Mouse (Mus musculus) kidney, postnatal 0 days (tissue): ENCODE measurements around the gene Ckm. TPM values are rescaled to one million over a fixed set of nuclear protein-coding genes. Genes with fewer than 3 reads are reported as not detected.

ENCODE experiments used
- ATAC-seq: fragments of 200-750 bp; cut with Nextera tagmentation; replicated peaks from 2 replicates; pipeline ENCODE4 v1.8.0; 2017; ENCODE audit warnings: low read depth, moderate number of reproducible peaks, moderate TSS enrichment, moderate library complexity; ENCODE audit not compliant: low FRiP score
- DNase-seq: peaks from one replicate; pipeline ENCODE4 v3.0.0-alpha.2; 2016; ENCODE audit warnings: low spot score
- H3K27ac ChIP-seq: fragments of 300-500 bp; sonication (generic); 2 replicates; pipeline ENCODE4 v1.5.1; 2014; ENCODE audit warnings: mild to moderate bottlenecking
- H3K27me3 ChIP-seq: fragments of 300-500 bp; sonication (generic); 2 replicates; pipeline ENCODE4 v1.6.1; 2014; ENCODE audit warnings: low read length, mixed read lengths; ENCODE audit not compliant: insufficient read depth
- H3K36me3 ChIP-seq: fragments of 300-500 bp; sonication (generic); 2 replicates; pipeline ENCODE4 v1.6.1; 2014; ENCODE audit warnings: low read length, mixed read lengths; ENCODE audit not compliant: insufficient read depth
- H3K4me1 ChIP-seq: fragments of 300-500 bp; sonication (generic); replicated peaks from 2 replicates; pipeline ENCODE4 v1.6.1; 2014; ENCODE audit warnings: antibody characterized with exemption, low read length, mixed read lengths; ENCODE audit not compliant: insufficient read depth
- H3K4me2 ChIP-seq: fragments of 300-500 bp; sonication (generic); 2 replicates; pipeline ENCODE4 v1.6.1; 2014; ENCODE audit warnings: mild to moderate bottlenecking, low read length, moderate library complexity, mixed read lengths
- H3K4me3 ChIP-seq: fragments of 300-500 bp; sonication (generic); replicated peaks from 2 replicates; pipeline ENCODE4 v1.5.1; 2014; ENCODE audit warnings: low read depth, low read length
- H3K9ac ChIP-seq: fragments of 300-500 bp; sonication (generic); 2 replicates; pipeline ENCODE4 v1.6.1; 2014; ENCODE audit warnings: low read depth, low read length
- H3K9me3 ChIP-seq: fragments of 300-500 bp; sonication (generic); replicated peaks from 2 replicates; pipeline ENCODE4 v1.6.1; 2016; ENCODE audit warnings: low read length, inconsistent platforms, mixed read lengths
- CTCF ChIP-seq: IDR thresholded peaks from 2 replicates; pipeline ENCODE4 v1.5.1; 2016; ENCODE audit warnings: antibody characterized with exemption, low read depth, mild to moderate bottlenecking, moderate library complexity
- WGBS: fragments of 180-500 bp; shearing (Covaris S2); extraction: QIAGEN DNeasy Blood & Tissue Kit; methylation state at CpG from one replicate; pipeline ENCODE4 v1.1.7; 2014; 5-methylcytosine and 5-hydroxymethylcytosine counted together
- polyA plus RNA-seq: library from polyadenylated mRNA; unstranded; fragments of >200 nt; fragmentation: Nextera tagmentation; extraction: Ambion mirVana; gene quantifications from 2 replicates; pipeline ENCODE4 v1.2.1, GENCODE M21; 2015

The Ckm gene
- polyA plus RNA-seq, 1 experiment from 2014 or later, result 1.2 TPM

DNA sequence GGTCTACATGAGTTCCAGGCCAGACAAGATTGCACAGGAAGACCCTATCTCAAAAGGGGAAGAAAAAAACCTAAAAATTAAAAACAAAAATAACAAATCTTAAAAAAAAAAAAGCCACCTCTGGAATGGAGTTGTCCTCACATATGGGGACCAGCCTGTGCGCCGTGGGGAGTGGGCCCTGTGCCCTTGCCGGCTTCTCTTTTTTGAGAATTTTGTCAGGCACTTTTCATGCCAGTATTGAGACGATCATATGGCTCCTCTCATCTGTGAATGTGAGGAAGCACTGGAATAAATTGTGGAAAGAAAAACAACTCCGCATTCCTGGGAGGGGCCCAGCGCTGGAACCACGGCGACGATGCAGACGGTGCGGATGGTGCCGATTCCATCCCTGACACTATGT, 44.6 kb downstream of the Ckm start:
- H3K4me2 ChIP-seq, result no peak overlapping the region
- H3K27me3 ChIP-seq, result no peaks in the 10 kb centered on the region
- TF ChIP-seq CTCF, result no peak
- H3K36me3 ChIP-seq, result peaks cover 27% of the 10 kb centered on the region
- DNase-seq, result no peak
- no peak overlapping the region for H3K27ac ChIP-seq
- no peak overlapping the region for H3K9ac ChIP-seq
- WGBS, result 63% methylated on average over 12 of the region's 12 CpGs
- no peak overlapping the region for H3K4me3 ChIP-seq
- no peaks in the 10 kb centered on the region for H3K4me1 ChIP-seq
- no peak for ATAC-seq
- no peaks in the 10 kb centered on the region for H3K9me3 ChIP-seq

DNA sequence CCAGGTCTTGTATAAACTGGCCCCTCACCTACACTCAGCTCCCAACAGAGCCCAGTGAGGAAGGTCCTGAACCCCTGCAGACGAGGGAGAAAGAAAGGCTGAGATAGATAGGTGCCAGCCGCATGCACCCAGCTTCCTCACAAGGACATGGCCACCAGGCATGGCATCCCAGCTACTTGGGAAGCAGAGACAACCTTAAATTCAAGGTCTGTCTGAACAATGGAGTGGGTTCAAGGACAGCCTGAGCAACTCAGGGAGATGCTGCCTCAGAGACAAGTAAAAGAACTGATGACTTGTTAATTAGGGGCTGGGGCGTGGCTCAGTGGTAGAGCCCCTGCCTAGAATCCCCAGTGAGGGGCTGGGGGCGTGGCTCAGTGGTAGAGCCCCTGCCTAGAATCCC, 50.6 kb downstream of the Ckm start:
- Histone ChIP-seq H3K27me3 (no peaks in the 10 kb centered on the region), H3K36me3 (peaks cover 12% of the 10 kb centered on the region), H3K27ac (no peak overlapping the region), H3K4me2 (no peak overlapping the region), H3K9ac (no peak overlapping the region), H3K4me3 (no peak overlapping the region), H3K4me1 (peaks cover 10% of the 10 kb centered on the region; the same call in 1 of the 2 replicates), H3K9me3 (no peaks in the 10 kb centered on the region)
- WGBS, result 97% methylated on average over 4 of the region's 4 CpGs
- TF ChIP-seq CTCF, result no peak
- ATAC-seq, result no peak
- no peak for DNase-seq

DNA sequence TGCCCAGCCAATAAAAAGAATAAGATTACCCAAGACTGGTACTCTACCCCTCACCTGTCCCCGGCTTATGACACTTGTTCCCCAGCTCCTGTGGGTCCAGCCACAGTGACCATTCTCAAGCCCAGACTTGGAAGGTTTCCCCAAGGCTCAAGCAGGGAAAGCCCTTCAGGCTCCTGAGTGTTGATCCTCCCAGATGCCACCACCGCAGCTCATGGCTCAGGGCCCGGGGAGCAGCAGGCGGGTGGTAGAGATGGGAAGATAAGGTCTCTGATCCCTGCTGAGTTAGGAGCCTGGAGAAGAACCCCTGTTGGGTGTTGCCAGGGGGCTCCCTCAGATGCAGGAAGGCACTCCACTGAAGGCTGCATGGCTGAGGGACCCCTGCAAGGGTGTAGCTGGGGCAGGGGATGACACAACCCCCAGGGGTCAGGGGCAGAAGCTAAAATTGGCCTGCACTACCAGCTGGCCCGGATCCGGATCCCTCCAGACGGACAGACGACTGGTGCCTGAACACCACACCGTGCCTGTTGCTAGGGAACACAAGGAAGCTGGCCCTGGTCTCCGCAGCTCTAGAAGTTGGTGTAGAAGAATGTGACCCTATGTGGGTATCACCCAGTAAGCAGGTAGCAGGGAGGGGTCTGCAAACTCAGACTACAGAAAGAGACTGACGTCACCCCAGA, 51.4 kb downstream of the Ckm start:
- WGBS, result 70% methylated on average over 11 of the region's 11 CpGs
- no peak overlapping the region for H3K9ac ChIP-seq
- peaks cover 10% of the 10 kb centered on the region; the same call in 1 of the 2 replicates for H3K4me1 ChIP-seq
- H3K9me3 ChIP-seq, result no peaks in the 10 kb centered on the region
- H3K36me3 ChIP-seq, result peaks cover 8% of the 10 kb centered on the region
- no peak overlapping the region for H3K27ac ChIP-seq
- ATAC-seq (no peak), DNase-seq (no peak)
- TF ChIP-seq CTCF, result no peak
- H3K27me3 ChIP-seq, result no peaks in the 10 kb centered on the region
- no peak overlapping the region for H3K4me2 ChIP-seq
- no peak overlapping the region for H3K4me3 ChIP-seq

DNA sequence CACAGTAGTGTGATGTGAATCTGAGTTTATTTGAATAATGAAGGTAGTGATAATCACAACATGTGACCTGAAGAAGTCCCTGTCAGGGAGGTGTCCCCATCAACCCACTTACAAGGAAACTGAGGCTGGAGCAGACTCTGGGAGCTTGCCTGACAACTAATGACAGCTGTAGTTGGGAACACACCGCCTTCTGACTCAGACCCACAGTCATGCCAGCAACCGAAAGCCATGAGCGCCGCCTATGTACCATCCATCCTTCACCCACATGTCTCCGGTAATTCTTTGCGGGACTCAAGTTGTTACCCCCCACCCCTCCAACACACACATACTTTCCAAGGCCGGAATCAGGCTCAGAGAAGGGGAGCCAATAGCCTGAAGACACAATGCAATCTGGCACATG, 52.1 kb downstream of the Ckm start:
- no peak overlapping the region for H3K4me3 ChIP-seq
- H3K36me3 ChIP-seq, result 0 out of 2 replicates have a peak, but pooled peaks cover 3% of the 10 kb centered on the region
- H3K4me1 ChIP-seq, result peaks cover 10% of the 10 kb centered on the region; the same call in 1 of the 2 replicates
- H3K27me3 ChIP-seq, result no peaks in the 10 kb centered on the region
- ATAC-seq (no peak), DNase-seq (no peak)
- 92% methylated on average over 7 of the region's 7 CpGs for WGBS
- H3K27ac ChIP-seq, result no peak overlapping the region
- no peaks in the 10 kb centered on the region for H3K9me3 ChIP-seq
- no peak for TF ChIP-seq CTCF
- H3K9ac ChIP-seq, result no peak overlapping the region
- peak overlapping the region; percentile 95 for H3K4me2 ChIP-seq

DNA sequence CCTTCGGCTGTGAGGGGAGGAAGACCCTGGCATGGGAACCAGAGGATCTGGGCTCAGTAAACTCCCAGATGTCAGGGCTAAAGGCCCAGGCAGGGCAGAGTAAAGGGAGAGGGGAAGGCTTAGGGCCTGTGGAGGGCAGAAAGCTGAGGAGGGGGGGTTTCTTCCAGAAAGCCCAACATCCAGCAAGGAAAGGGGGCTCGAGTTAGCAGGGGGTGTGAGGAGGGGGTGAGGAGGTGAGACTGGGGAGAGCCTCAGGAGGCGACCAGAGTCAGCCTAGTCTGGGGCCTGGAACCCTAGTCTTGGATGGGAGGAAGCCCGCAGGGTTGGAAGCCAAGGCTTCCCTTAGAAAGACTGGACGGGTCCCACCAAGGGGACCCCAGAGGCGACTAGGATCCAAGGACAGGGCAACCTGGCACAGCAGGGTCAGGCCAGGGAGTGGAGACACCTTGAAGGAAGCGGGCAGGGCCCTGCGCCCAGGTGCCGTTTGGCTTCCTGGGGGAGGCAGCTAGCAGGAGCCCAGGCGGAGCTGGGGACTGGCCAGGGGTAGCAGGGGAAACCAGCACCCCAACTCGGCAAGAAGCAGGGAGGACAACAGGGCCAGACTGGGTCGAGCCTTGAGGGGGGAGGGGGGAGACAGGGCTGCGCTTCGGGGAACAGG, 53.0 kb downstream of the Ckm start:
- peak overlapping the region; percentile 83 for H3K4me3 ChIP-seq
- H3K36me3 ChIP-seq, result 0 out of 2 replicates have a peak, but pooled peaks cover 3% of the 10 kb centered on the region
- H3K27me3 ChIP-seq, result no peaks in the 10 kb centered on the region
- H3K4me2 ChIP-seq, result peak overlapping the region; percentile 95
- DNase-seq, result no peak
- peaks cover 10% of the 10 kb centered on the region; the same call in 1 of the 2 replicates for H3K4me1 ChIP-seq
- peak; percentile 18; the same call in 1 of the 2 replicates for ATAC-seq
- no peak for TF ChIP-seq CTCF
- H3K9me3 ChIP-seq, result no peaks in the 10 kb centered on the region
- peak overlapping the region; percentile 89 for H3K9ac ChIP-seq
- H3K27ac ChIP-seq, result peak overlapping the region; percentile 85
- 4% methylated on average over 14 of the region's 14 CpGs for WGBS

DNA sequence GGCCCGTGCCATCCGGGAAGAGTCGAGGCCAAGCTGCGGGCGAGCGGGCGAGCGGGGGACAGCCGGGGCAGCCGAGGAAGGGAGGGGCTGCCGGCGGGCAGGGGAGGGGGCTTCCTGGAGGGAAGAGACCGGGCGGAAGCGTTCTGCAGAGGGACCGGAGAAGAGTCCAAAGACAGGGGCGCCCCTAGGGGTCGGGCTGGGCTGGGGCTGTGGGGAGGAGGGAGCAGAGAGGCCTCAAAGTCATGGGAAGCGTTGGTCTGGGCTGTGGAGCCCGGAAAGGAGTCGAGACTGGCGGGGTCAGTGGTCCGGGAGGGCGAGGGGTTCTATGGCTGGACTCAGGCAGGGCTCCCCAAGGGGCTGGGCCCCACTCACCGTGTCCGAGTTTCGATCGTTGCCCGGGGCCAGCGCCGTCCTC, 53.5 kb downstream of the Ckm start:
- WGBS, result 0% methylated on average over 24 of the region's 31 CpGs
- 0 out of 2 replicates have a peak, but pooled peaks cover 3% of the 10 kb centered on the region for H3K36me3 ChIP-seq
- DNase-seq, result peak; percentile 91

More for the DNA sequence above, 53.5 kb downstream of the Ckm start:
- Histone ChIP-seq H3K9me3 (no peaks in the 10 kb centered on the region), H3K9ac (peak overlapping the region; percentile 89), H3K27ac (peak overlapping the region; percentile 85), H3K4me1 (peaks cover 10% of the 10 kb centered on the region; the same call in 1 of the 2 replicates), H3K4me3 (peak overlapping the region; percentile 83), H3K27me3 (no peaks in the 10 kb centered on the region), H3K4me2 (peak overlapping the region; percentile 95)
- TF ChIP-seq CTCF, result peak; percentile 58
- peak; percentile 72 for ATAC-seq
